Mouse (Mus musculus): ENCODE measurements at regions not wholly inside any gene's neighbourhood (a gene's known extent, or its start where the extent isn't known, plus 50 kb on each side); places are given as distances from the start of the nearest gene placed in this dataset.

- Histone ChIP-seq H3K4me2 (replicated peaks) (no peak overlapping the region), H3K36me3 (no peaks in the 10 kb centered on the region), H3K4me3 (no peak overlapping the region), H3K27me3 (no peaks in the 10 kb centered on the region), H3K27ac (no peak overlapping the region), H3K4me1 (no peaks in the 10 kb centered on the region), H3K9ac (no peak overlapping the region), H3K9me3 (no peaks in the 10 kb centered on the region)
- ATAC-seq (ENCODE audit: insufficient number of reproducible peaks, insufficient read depth, low FRiP score, low TSS enrichment) = no peak
- 70% methylated on average over 19 of the region's 19 CpGs for WGBS
These were observed 77.0 kb upstream of the Lgr5 start for GRCm38 (mm10) chr10:115664567-115664966.

GRCm38 (mm10) chr10:115676661-115677060 lies 89.1 kb upstream of the Lgr5 start:
- Histone ChIP-seq H3K9me3 (no peaks in the 10 kb centered on the region), H3K36me3 (no peaks in the 10 kb centered on the region)
- no peak for ATAC-seq (ENCODE audit: insufficient number of reproducible peaks, insufficient read depth, low FRiP score, low TSS enrichment)

GRCm38 (mm10) chr10:115681115-115681514 lies 93.5 kb upstream of the Lgr5 start:
- no peaks in the 10 kb centered on the region for H3K9me3 ChIP-seq
- no peak overlapping the region for H3K4me3 ChIP-seq
- H3K27me3 ChIP-seq = no peaks in the 10 kb centered on the region
- no peaks in the 10 kb centered on the region for H3K4me1 ChIP-seq
- H3K27ac ChIP-seq = no peak overlapping the region
- no peak overlapping the region for H3K4me2 ChIP-seq (replicated peaks)
- no peaks in the 10 kb centered on the region for H3K36me3 ChIP-seq
- WGBS = 82% methylated on average over 6 of the region's 6 CpGs
- H3K9ac ChIP-seq = no peak overlapping the region
- ATAC-seq (ENCODE audit: insufficient number of reproducible peaks, insufficient read depth, low FRiP score, low TSS enrichment) = no peak

More at GRCm38 (mm10) chr10:115676661-115677060, 89.1 kb upstream of the Lgr5 start:
- WGBS = 66% methylated on average over 2 of the region's 2 CpGs
- H3K9ac ChIP-seq = no peak overlapping the region
- H3K4me1 ChIP-seq = no peaks in the 10 kb centered on the region
- no peak overlapping the region for H3K27ac ChIP-seq
- no peak overlapping the region for H3K4me2 ChIP-seq (replicated peaks)
- no peaks in the 10 kb centered on the region for H3K27me3 ChIP-seq
- no peak overlapping the region for H3K4me3 ChIP-seq

- Histone ChIP-seq H3K27me3 (no peaks in the 10 kb centered on the region), H3K4me1 (no peaks in the 10 kb centered on the region), H3K27ac (no peak overlapping the region), H3K9me3 (no peaks in the 10 kb centered on the region), H3K9ac (no peak overlapping the region), H3K36me3 (no peaks in the 10 kb centered on the region), H3K4me2 (replicated peaks) (no peak overlapping the region), H3K4me3 (no peak overlapping the region)
- no peak for ATAC-seq (ENCODE audit: insufficient number of reproducible peaks, insufficient read depth, low FRiP score, low TSS enrichment)
- 89% methylated on average over 4 of the region's 4 CpGs for WGBS
These were observed 104.4 kb upstream of the Lgr5 start for GRCm38 (mm10) chr10:115691939-115692338.

- no peaks in the 10 kb centered on the region for H3K4me1 ChIP-seq
- 90% methylated on average over 22 of the region's 22 CpGs for WGBS
- no peak overlapping the region for H3K9ac ChIP-seq
- no peak overlapping the region for H3K27ac ChIP-seq
- no peak for ATAC-seq (ENCODE audit: insufficient number of reproducible peaks, insufficient read depth, low FRiP score, low TSS enrichment)
- no peaks in the 10 kb centered on the region for H3K27me3 ChIP-seq
- H3K36me3 ChIP-seq = no peaks in the 10 kb centered on the region
- H3K4me3 ChIP-seq = no peak overlapping the region
- H3K4me2 ChIP-seq (replicated peaks) = no peak overlapping the region
- no peaks in the 10 kb centered on the region for H3K9me3 ChIP-seq
These were observed 106.6 kb upstream of the Lgr5 start for GRCm38 (mm10) chr10:115693986-115694833.

- H3K9ac ChIP-seq = no peak overlapping the region
- H3K36me3 ChIP-seq = no peaks in the 10 kb centered on the region
- no peaks in the 10 kb centered on the region for H3K9me3 ChIP-seq
- ATAC-seq (ENCODE audit: insufficient number of reproducible peaks, insufficient read depth, low FRiP score, low TSS enrichment) = no peak
- H3K27me3 ChIP-seq = no peaks in the 10 kb centered on the region
- H3K27ac ChIP-seq = no peak overlapping the region
- 85% methylated on average over 3 of the region's 3 CpGs for WGBS
- H3K4me2 ChIP-seq (replicated peaks) = no peak overlapping the region
- no peak overlapping the region for H3K4me3 ChIP-seq
- H3K4me1 ChIP-seq = no peaks in the 10 kb centered on the region
These were observed 114.3 kb upstream of the Tspan8 start for GRCm38 (mm10) chr10:115702358-115702757.

- no peaks in the 10 kb centered on the region for H3K36me3 ChIP-seq
- H3K9ac ChIP-seq = no peak overlapping the region
- H3K4me3 ChIP-seq = no peak overlapping the region
- peak overlapping the region; percentile 33 for H3K4me2 ChIP-seq (replicated peaks)
- 26% methylated on average over 14 of the region's 14 CpGs for WGBS
- ATAC-seq (ENCODE audit: insufficient number of reproducible peaks, insufficient read depth, low FRiP score, low TSS enrichment) = no peak
- no peaks in the 10 kb centered on the region for H3K4me1 ChIP-seq
- no peaks in the 10 kb centered on the region for H3K9me3 ChIP-seq
- H3K27me3 ChIP-seq = no peaks in the 10 kb centered on the region
- H3K27ac ChIP-seq = no peak overlapping the region
These were observed 108.0 kb upstream of the Tspan8 start for GRCm38 (mm10) chr10:115708623-115709022.

GRCm38 (mm10) chr10:115713896-115714295 lies 102.7 kb upstream of the Tspan8 start:
- Histone ChIP-seq H3K4me1 (no peaks in the 10 kb centered on the region), H3K4me2 (replicated peaks) (no peak overlapping the region), H3K27ac (no peak overlapping the region), H3K9me3 (no peaks in the 10 kb centered on the region), H3K4me3 (no peak overlapping the region), H3K36me3 (no peaks in the 10 kb centered on the region), H3K27me3 (no peaks in the 10 kb centered on the region), H3K9ac (no peak overlapping the region)
- no peak for ATAC-seq (ENCODE audit: insufficient number of reproducible peaks, insufficient read depth, low FRiP score, low TSS enrichment)
- 46% methylated on average over 6 of the region's 6 CpGs for WGBS

GRCm38 (mm10) chr10:115716178-115716577 lies 100.5 kb upstream of the Tspan8 start:
- H3K4me1 ChIP-seq = no peaks in the 10 kb centered on the region
- WGBS = 23% methylated on average over 9 of the region's 9 CpGs
- no peak overlapping the region for H3K27ac ChIP-seq
- no peaks in the 10 kb centered on the region for H3K9me3 ChIP-seq
- H3K27me3 ChIP-seq = no peaks in the 10 kb centered on the region
- H3K4me3 ChIP-seq = no peak overlapping the region
- H3K4me2 ChIP-seq (replicated peaks) = 0 out of 2 replicates have a peak overlapping the region, but pooled peaks have one; percentile 3
- H3K9ac ChIP-seq = no peak overlapping the region
- no peaks in the 10 kb centered on the region for H3K36me3 ChIP-seq
- ATAC-seq (ENCODE audit: insufficient number of reproducible peaks, insufficient read depth, low FRiP score, low TSS enrichment) = no peak

GRCm38 (mm10) chr10:115717064-115717463 lies 99.6 kb upstream of the Tspan8 start:
- H3K4me1 ChIP-seq = no peaks in the 10 kb centered on the region
- no peaks in the 10 kb centered on the region for H3K27me3 ChIP-seq
- H3K9me3 ChIP-seq = no peaks in the 10 kb centered on the region
- no peak overlapping the region for H3K4me3 ChIP-seq
- WGBS = 87% methylated on average over 8 of the region's 8 CpGs
- H3K27ac ChIP-seq = no peak overlapping the region
- no peak overlapping the region for H3K9ac ChIP-seq
- H3K4me2 ChIP-seq (replicated peaks) = no peak overlapping the region
- H3K36me3 ChIP-seq = no peaks in the 10 kb centered on the region
- no peak for ATAC-seq (ENCODE audit: insufficient number of reproducible peaks, insufficient read depth, low FRiP score, low TSS enrichment)

GRCm38 (mm10) chr10:115722589-115722988 lies 94.0 kb upstream of the Tspan8 start:
- Histone ChIP-seq H3K9ac (no peak overlapping the region), H3K4me3 (no peak overlapping the region), H3K27ac (no peak overlapping the region), H3K27me3 (no peaks in the 10 kb centered on the region), H3K9me3 (no peaks in the 10 kb centered on the region), H3K36me3 (no peaks in the 10 kb centered on the region), H3K4me1 (no peaks in the 10 kb centered on the region), H3K4me2 (replicated peaks) (no peak overlapping the region)
- no peak for ATAC-seq (ENCODE audit: insufficient number of reproducible peaks, insufficient read depth, low FRiP score, low TSS enrichment)
- 88% methylated on average over 3 of the region's 3 CpGs for WGBS

- H3K4me3 ChIP-seq = no peak overlapping the region
- H3K4me1 ChIP-seq = no peaks in the 10 kb centered on the region
- H3K27me3 ChIP-seq = no peaks in the 10 kb centered on the region
- no peak overlapping the region for H3K27ac ChIP-seq
- no peaks in the 10 kb centered on the region for H3K36me3 ChIP-seq
- H3K4me2 ChIP-seq (replicated peaks) = no peak overlapping the region
- no peak overlapping the region for H3K9ac ChIP-seq
- no peaks in the 10 kb centered on the region for H3K9me3 ChIP-seq
- 83% methylated on average over 10 of the region's 10 CpGs for WGBS
- no peak for ATAC-seq (ENCODE audit: insufficient number of reproducible peaks, insufficient read depth, low FRiP score, low TSS enrichment)
These were observed 73.8 kb upstream of the Tspan8 start for GRCm38 (mm10) chr10:115742634-115743347.

Data from embryonic facial prominence, embryonic 12.5 days (tissue).